Comparison of ENCODE assay signal across 8 mouse cellular contexts in genomic region chr6:85915539-85916513, GRCm38 (mm10). TPM values are rescaled to one million over a fixed set of nuclear protein-coding genes. Genes with fewer than 3 reads are reported as not detected.
A peak's percentile ranks its signal among the peaks of the same experiment; 100 is the strongest.
DNase-seq lines count a peak whose midpoint lies in the region; ATAC-seq lines count a peak whose summit lies in the region.
"Not testable (repeated sequence)": the region's sequence is repeated elsewhere in the genome, so short reads cannot be mapped to it uniquely, and the experiment has no call there.

TSS of gene Nat8f1 (minus strand) at chr6:85915687.

- WGBS in forebrain, embryonic 11.5 days = under 1% methylated on average over 58 of the region's 61 CpGs
- WGBS in heart, embryonic 16.5 days = under 1% methylated on average over 60 of the region's 61 CpGs
- under 1% methylated on average over 61 of the region's 61 CpGs for WGBS in liver, embryonic 15.5 days (ENCODE audit: insufficient replicate concordance)
- WGBS in neural tube, embryonic 12.5 days = under 1% methylated on average over 61 of the region's 61 CpGs

- not testable (repeated sequence) for H3K9me3 ChIP-seq in forebrain, embryonic 11.5 days (ENCODE audit: control insufficient read depth, low read length); heart, embryonic 16.5 days (replicated peaks; ENCODE audit: control insufficient read depth, low read length); liver, embryonic 15.5 days (replicated peaks); neural tube, embryonic 12.5 days

- H3K36me3 ChIP-seq in forebrain, embryonic 11.5 days (ENCODE audit: control insufficient read depth, insufficient read depth, low read length); heart, embryonic 16.5 days (ENCODE audit: control insufficient read depth, insufficient read depth); liver, embryonic 15.5 days (replicated peaks); neural tube, embryonic 12.5 days: not testable (repeated sequence)

- not testable (repeated sequence) for H3K27me3 ChIP-seq in forebrain, embryonic 11.5 days (ENCODE audit: control insufficient read depth, insufficient read depth, low read length); heart, embryonic 16.5 days (ENCODE audit: control insufficient read depth, insufficient read depth, low read length); liver, embryonic 15.5 days; neural tube, embryonic 12.5 days (replicated peaks)

- peak within 1 kb of the TSS; percentile 73; the same call in 1 of the 2 replicates for H3K27ac ChIP-seq in forebrain, embryonic 11.5 days (ENCODE audit: low read depth, low read length)
- H3K27ac ChIP-seq in heart, embryonic 16.5 days (ENCODE audit: low read length) = peak within 1 kb of the TSS; percentile 90
- H3K27ac ChIP-seq in liver, embryonic 15.5 days (replicated peaks) = peak within 1 kb of the TSS; percentile 89
- peak within 1 kb of the TSS; percentile 29; the same call in 1 of the 2 replicates for H3K27ac ChIP-seq in neural tube, embryonic 12.5 days

- H3K4me3 ChIP-seq in forebrain, embryonic 11.5 days (ENCODE audit: low read depth, low read length) = peak within 1 kb of the TSS; percentile 57
- peak within 1 kb of the TSS; percentile 62 for H3K4me3 ChIP-seq in heart, embryonic 16.5 days (ENCODE audit: low read length)
- peak within 1 kb of the TSS; percentile 71 for H3K4me3 ChIP-seq in liver, embryonic 15.5 days (replicated peaks)
- peak within 1 kb of the TSS; percentile 48 for H3K4me3 ChIP-seq in neural tube, embryonic 12.5 days

- not testable (repeated sequence) for H3K4me1 ChIP-seq in forebrain, embryonic 11.5 days (replicated peaks; ENCODE audit: control insufficient read depth, insufficient read depth, low read length); heart, embryonic 16.5 days (ENCODE audit: control insufficient read depth, insufficient read depth, low read length)
- peaks cover 32% of the 10 kb centered on the region for H3K4me1 ChIP-seq in liver, embryonic 15.5 days (replicated peaks)
- peaks cover 12% of the 10 kb centered on the region for H3K4me1 ChIP-seq in neural tube, embryonic 12.5 days

- peak within 1 kb of the TSS; percentile 74 for H3K9ac ChIP-seq in forebrain, embryonic 11.5 days (ENCODE audit: low read length)
- peak within 1 kb of the TSS; percentile 88 for H3K9ac ChIP-seq in heart, embryonic 16.5 days (ENCODE audit: low read length)
- H3K9ac ChIP-seq in liver, embryonic 15.5 days = peak within 1 kb of the TSS; percentile 68
- peak within 1 kb of the TSS; percentile 70 for H3K9ac ChIP-seq in neural tube, embryonic 12.5 days

- ATAC-seq in forebrain, embryonic 11.5 days (replicated peaks; ENCODE audit: low FRiP score) = peak; percentile 95
- peak; percentile 96 for ATAC-seq in heart, embryonic 16.5 days (replicated peaks; ENCODE audit: extremely low read depth, insufficient read depth, low FRiP score)
- ATAC-seq in liver, embryonic 15.5 days (ENCODE audit: insufficient read depth) = peak; percentile 97
- ATAC-seq in neural tube, embryonic 12.5 days (ENCODE audit: low FRiP score, low read depth) = peak; percentile 95

- DNase-seq in CD8-positive naive resting alpha-beta T cell, adult 2 months (ENCODE audit: low read depth in 2 of 2, low spot score in 2 of 2) = peak; percentile 80 to 86
- peak; percentile 73 for DNase-seq in c-Kit-positive CD71-negative TER-119-negative erythroid progenitor cells, embryonic 14.5 days (ENCODE audit: low read depth)
- DNase-seq in forebrain, embryonic 11.5 days (ENCODE audit: low spot score) = peak; percentile 91
- DNase-seq in kidney, postnatal 36 days = peak; percentile 93 to 95
- peak; percentile 88 for DNase-seq in telencephalon, adult 2 months (ENCODE audit: low read depth, low spot score)

- H3K4me2 ChIP-seq in forebrain, embryonic 11.5 days (ENCODE audit: low read depth, low read length, severe bottlenecking) = peak within 1 kb of the TSS; percentile 83
- peak within 1 kb of the TSS; percentile 79 for H3K4me2 ChIP-seq in heart, embryonic 16.5 days (ENCODE audit: low read depth, low read length)
- H3K4me2 ChIP-seq in liver, embryonic 15.5 days = peak within 1 kb of the TSS; percentile 79
- peak within 1 kb of the TSS; percentile 83 for H3K4me2 ChIP-seq in neural tube, embryonic 12.5 days (replicated peaks)

RNA-seq across cellular contexts. Expression of gene Nat8f1, which starts in this region (rescaled TPM):
- 4.5 and 4.6 TPM in 2 replicates for polyA plus RNA-seq in forebrain, embryonic 11.5 days (2014; fragmentation: Nextera tagmentation; extraction: Ambion mirVana)
- 4.6 and 6.5 TPM in 2 replicates for polyA plus RNA-seq in heart, embryonic 16.5 days (2015; fragmentation: Nextera tagmentation; extraction: Ambion mirVana)
- polyA plus RNA-seq in liver, embryonic 15.5 days (2015; fragmentation: Nextera tagmentation; extraction: Ambion mirVana) = 11.8 and 15.2 TPM in 2 replicates
- 9.6 and 9.9 TPM in 2 replicates for polyA plus RNA-seq in neural tube, embryonic 12.5 days (2016; fragmentation: Nextera tagmentation; extraction: Ambion mirVana)

Comparison
In these comparisons a context has a peak if more than half of its experiments do, and no peak if none do; other contexts are left out.
1. Peak in every context shown above with its lines: DNase-seq, ATAC-seq, H3K4me3 ChIP-seq and H3K27ac ChIP-seq.
2. H3K27ac ChIP-seq: peak in every context shown above with its lines; median percentile 90 in heart, embryonic 16.5 days; 89 in liver, embryonic 15.5 days; 73 in forebrain, embryonic 11.5 days; 29 in neural tube, embryonic 12.5 days.